Mouse (Mus musculus) stomach, embryonic 16.5 days (tissue): ENCODE data around the gene Tbc1d14. TPM values are rescaled to one million over a fixed set of nuclear protein-coding genes. Genes with fewer than 3 reads are reported as not detected.

Experiments used
- ATAC-seq: fragments of 200-750 bp; cut with Nextera tagmentation; 2 replicates; pipeline ENCODE4 v1.8.0; 2017; ENCODE audit warnings: moderate number of reproducible peaks, moderate TSS enrichment; ENCODE audit not compliant: insufficient read depth, low FRiP score
- H3K27ac ChIP-seq: fragments of 300-500 bp; sonication (generic); 2 replicates; pipeline ENCODE4 v1.5.1; 2014; ENCODE audit warnings: low read length
- H3K27me3 ChIP-seq: fragments of 300-500 bp; sonication (generic); 2 replicates; pipeline ENCODE4 v1.6.1; 2014; ENCODE audit warnings: low read length, control low read depth, mixed read lengths; ENCODE audit not compliant: control insufficient read depth, insufficient read depth
- H3K36me3 ChIP-seq: fragments of 300-500 bp; sonication (generic); 2 replicates; pipeline ENCODE4 v1.6.1; 2014; ENCODE audit warnings: low read length; ENCODE audit not compliant: control insufficient read depth, insufficient read depth
- H3K4me1 ChIP-seq: fragments of 300-500 bp; sonication (generic); 2 replicates; pipeline ENCODE4 v1.6.1; 2014; ENCODE audit warnings: low read length, control low read depth, mixed read lengths; ENCODE audit not compliant: control insufficient read depth, insufficient read depth
- H3K4me2 ChIP-seq: fragments of 300-500 bp; sonication (generic); 2 replicates; pipeline ENCODE4 v1.6.1; 2014; ENCODE audit warnings: low read depth, low read length, mixed read lengths
- H3K4me3 ChIP-seq: fragments of 300-500 bp; sonication (generic); replicated peaks from 2 replicates; pipeline ENCODE4 v1.5.1; 2014; ENCODE audit warnings: mild to moderate bottlenecking, low read length
- H3K9ac ChIP-seq: fragments of 300-500 bp; sonication (generic); 2 replicates; pipeline ENCODE4 v1.6.1; 2014; ENCODE audit warnings: low read length
- H3K9me3 ChIP-seq: fragments of 300-500 bp; sonication (generic); replicated peaks from 2 replicates; pipeline ENCODE4 v1.6.1; 2016; ENCODE audit warnings: low read length, control low read depth; ENCODE audit not compliant: control insufficient read depth
- WGBS: fragments of 180-500 bp; shearing (Covaris S2); extraction: QIAGEN DNeasy Blood & Tissue Kit; methylation state at CpG from one replicate; pipeline ENCODE4 v1.1.7; 2014; 5-methylcytosine and 5-hydroxymethylcytosine counted together
- polyA plus RNA-seq: library from polyadenylated mRNA; unstranded; fragments of >200 nt; fragmentation: Nextera tagmentation; extraction: Ambion mirVana; gene quantifications from 2 replicates; pipeline ENCODE4 v1.2.1, GENCODE M21; 2015

The Tbc1d14 gene
- polyA plus RNA-seq, 1 experiment from 2014 or later = 39.5 TPM

DNA sequence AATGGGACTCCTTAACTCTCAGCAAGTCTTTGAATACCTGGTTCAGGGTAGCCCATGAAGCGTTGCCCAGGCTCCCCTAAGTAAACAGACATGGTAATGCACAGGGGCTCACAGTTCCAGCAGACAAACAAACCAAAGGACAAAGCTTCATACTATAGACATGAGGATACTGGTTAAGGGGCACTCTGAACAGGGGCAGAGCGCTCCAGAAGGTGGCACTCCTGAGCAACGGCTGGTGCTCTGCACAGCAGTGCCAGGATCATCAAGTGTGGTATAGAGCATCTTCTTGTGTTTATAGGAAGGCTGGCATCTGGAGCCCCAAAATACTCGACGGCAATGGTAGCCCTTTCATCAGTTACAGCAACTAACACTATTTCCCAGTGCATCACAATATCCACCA lies 10.0 kb upstream of the Tbc1d14 start:
- H3K9ac ChIP-seq = no peak overlapping the region
- H3K27me3 ChIP-seq = no peaks in the 10 kb centered on the region
- H3K27ac ChIP-seq = no peak overlapping the region
- WGBS = 84% methylated on average over 5 of the region's 5 CpGs
- no peak for ATAC-seq
- H3K9me3 ChIP-seq = no peaks in the 10 kb centered on the region
- H3K36me3 ChIP-seq = 0 out of 2 replicates have a peak, but pooled peaks cover 9% of the 10 kb centered on the region
- no peak overlapping the region for H3K4me3 ChIP-seq
- no peak overlapping the region for H3K4me2 ChIP-seq
- H3K4me1 ChIP-seq = no peaks in the 10 kb centered on the region

GRCm38 (mm10) chr5:36602028-36602427 lies 9.0 kb upstream of the Tbc1d14 start:
- ATAC-seq = no peak
- no peaks in the 10 kb centered on the region for H3K4me1 ChIP-seq
- 88% methylated on average over 9 of the region's 9 CpGs for WGBS
- H3K36me3 ChIP-seq = 0 out of 2 replicates have a peak, but pooled peaks cover 9% of the 10 kb centered on the region
- no peak overlapping the region for H3K4me2 ChIP-seq
- no peaks in the 10 kb centered on the region for H3K9me3 ChIP-seq
- no peaks in the 10 kb centered on the region for H3K27me3 ChIP-seq
- no peak overlapping the region for H3K27ac ChIP-seq
- H3K9ac ChIP-seq = no peak overlapping the region
- no peak overlapping the region for H3K4me3 ChIP-seq

DNA sequence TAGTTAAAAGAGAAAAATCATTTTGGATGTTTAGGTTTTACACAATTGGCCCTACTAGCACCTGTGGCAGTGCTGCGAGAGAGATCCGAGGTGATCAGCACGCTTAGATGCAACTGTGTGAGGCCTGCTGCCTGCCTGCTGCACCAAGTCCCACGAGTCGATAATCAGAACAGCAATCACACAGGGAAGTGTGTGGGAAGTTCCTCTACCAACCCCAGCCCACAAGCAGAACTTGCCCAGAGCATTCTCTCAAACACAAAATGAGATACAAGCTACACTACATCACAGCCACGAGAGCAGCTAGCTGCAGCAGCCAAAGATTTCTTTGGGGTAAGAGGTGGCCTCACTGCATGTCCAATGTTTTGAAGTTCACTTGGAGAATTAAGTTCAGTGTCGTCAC lies 8.4 kb upstream of the Tbc1d14 start:
- no peaks in the 10 kb centered on the region for H3K4me1 ChIP-seq
- 83% methylated on average over 7 of the region's 7 CpGs for WGBS
- no peak overlapping the region for H3K4me3 ChIP-seq
- H3K4me2 ChIP-seq = no peak overlapping the region
- no peaks in the 10 kb centered on the region for H3K27me3 ChIP-seq
- H3K27ac ChIP-seq = no peak overlapping the region
- ATAC-seq = no peak
- H3K36me3 ChIP-seq = 0 out of 2 replicates have a peak, but pooled peaks cover 9% of the 10 kb centered on the region
- no peak overlapping the region for H3K9ac ChIP-seq
- no peaks in the 10 kb centered on the region for H3K9me3 ChIP-seq

DNA sequence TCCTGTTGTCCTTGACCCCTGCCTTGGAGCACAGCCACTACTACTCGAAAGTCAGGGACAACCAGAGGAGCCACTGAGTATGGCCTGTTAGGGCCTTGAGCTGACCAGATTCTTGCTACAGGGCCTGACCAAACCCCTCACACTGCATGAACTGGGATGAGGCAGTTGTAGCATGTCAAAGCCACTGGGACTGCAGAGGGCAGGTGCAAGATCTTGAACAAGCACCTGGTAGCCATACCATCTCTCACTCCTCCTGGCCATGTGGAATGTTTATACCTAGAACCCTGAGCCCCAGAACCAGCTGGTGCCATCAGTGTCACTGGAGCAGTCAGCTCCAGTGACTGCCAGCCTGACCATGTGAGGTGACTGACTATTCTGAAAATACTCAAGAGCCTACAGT lies 5.8 kb upstream of the Tbc1d14 start:
- 0 out of 2 replicates have a peak, but pooled peaks cover 7% of the 10 kb centered on the region for H3K36me3 ChIP-seq
- H3K9me3 ChIP-seq = no peaks in the 10 kb centered on the region

DNA sequence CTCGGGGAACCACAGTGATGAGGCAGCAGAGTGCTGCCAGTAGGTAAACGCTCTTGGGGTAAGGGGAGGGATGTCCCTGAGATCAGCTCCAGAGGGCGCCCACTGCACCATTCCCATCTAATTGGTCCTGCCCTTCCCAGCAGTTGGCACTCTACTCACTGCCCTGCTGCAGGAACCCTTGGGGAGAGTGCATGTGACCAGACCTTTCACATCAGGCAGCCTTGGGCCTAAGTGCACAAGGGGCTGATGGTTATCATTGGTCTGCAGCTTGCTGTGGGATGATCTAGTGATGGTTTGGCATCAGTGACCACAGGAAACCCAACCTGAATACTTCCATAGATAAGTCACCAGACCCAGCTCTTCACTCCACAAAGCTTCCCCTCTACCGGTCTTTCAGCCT lies 4.6 kb upstream of the Tbc1d14 start:
- Histone ChIP-seq H3K9ac (no peak overlapping the region), H3K4me3 (no peak overlapping the region), H3K9me3 (no peaks in the 10 kb centered on the region), H3K36me3 (0 out of 2 replicates have a peak, but pooled peaks cover 7% of the 10 kb centered on the region), H3K27ac (no peak overlapping the region), H3K4me1 (no peaks in the 10 kb centered on the region), H3K27me3 (no peaks in the 10 kb centered on the region), H3K4me2 (no peak overlapping the region)
- no peak for ATAC-seq
- WGBS = 40% methylated on average over 4 of the region's 4 CpGs

More for the DNA sequence above, 5.8 kb upstream of the Tbc1d14 start:
- no peak overlapping the region for H3K4me2 ChIP-seq
- H3K9ac ChIP-seq = no peak overlapping the region
- H3K27me3 ChIP-seq = no peaks in the 10 kb centered on the region
- ATAC-seq = no peak
- WGBS = 96% methylated on average over 1 of the region's 1 CpGs
- no peak overlapping the region for H3K27ac ChIP-seq
- no peak overlapping the region for H3K4me3 ChIP-seq
- H3K4me1 ChIP-seq = no peaks in the 10 kb centered on the region

DNA sequence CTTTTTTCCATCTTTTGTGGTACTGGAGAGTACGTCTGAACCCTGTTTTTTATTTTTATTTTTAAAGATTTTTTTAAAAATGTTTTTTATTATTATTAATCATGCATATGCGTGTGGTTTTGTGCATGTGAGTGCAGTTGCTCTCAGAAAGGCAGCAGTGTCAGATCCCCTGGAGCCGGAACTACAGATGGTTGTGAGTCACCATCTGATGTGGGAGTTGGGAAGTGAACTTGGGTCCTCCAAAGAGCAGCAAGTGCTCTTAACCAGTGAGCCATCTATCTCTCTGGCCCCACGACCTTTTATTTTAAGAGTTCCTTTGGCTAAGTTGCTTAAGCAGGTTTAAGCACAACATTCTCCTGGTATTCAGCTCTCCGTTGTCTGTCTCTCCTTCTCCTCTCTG lies 3.1 kb upstream of the Tbc1d14 start:
- Histone ChIP-seq H3K27ac (no peak overlapping the region), H3K9ac (no peak overlapping the region), H3K4me2 (no peak overlapping the region), H3K36me3 (no peaks in the 10 kb centered on the region), H3K4me3 (no peak overlapping the region), H3K9me3 (no peaks in the 10 kb centered on the region), H3K4me1 (no peaks in the 10 kb centered on the region), H3K27me3 (no peaks in the 10 kb centered on the region)
- WGBS = 67% methylated on average over 5 of the region's 5 CpGs
- no peak for ATAC-seq

DNA sequence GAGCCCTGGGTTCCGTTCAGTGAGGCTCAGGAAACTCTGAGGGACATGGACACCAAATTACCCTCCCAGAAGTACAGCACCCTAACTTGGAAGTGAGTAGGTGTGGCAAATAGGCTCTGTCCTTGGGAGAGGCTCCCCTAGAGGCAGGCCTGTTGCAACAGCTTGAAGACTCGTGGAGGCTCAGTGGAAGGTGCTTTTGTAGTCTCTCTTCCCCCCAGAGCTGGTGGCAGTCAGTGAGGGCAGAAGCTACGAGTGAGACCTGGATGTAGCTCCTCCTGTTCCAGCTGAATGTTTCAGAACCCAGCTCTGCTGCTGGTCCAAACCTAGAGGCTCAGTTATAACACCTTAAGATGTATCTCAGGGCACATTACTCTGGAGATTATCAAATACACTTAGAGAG lies 2.0 kb upstream of the Tbc1d14 start:
- no peak overlapping the region for H3K4me2 ChIP-seq
- ATAC-seq = no peak
- H3K27ac ChIP-seq = no peak overlapping the region
- no peaks in the 10 kb centered on the region for H3K27me3 ChIP-seq
- H3K4me1 ChIP-seq = no peaks in the 10 kb centered on the region
- H3K9me3 ChIP-seq = no peaks in the 10 kb centered on the region
- no peak overlapping the region for H3K9ac ChIP-seq
- H3K36me3 ChIP-seq = no peaks in the 10 kb centered on the region
- WGBS = 31% methylated on average over 3 of the region's 3 CpGs
- H3K4me3 ChIP-seq = no peak overlapping the region

- H3K9me3 ChIP-seq = no peaks in the 10 kb centered on the region
- no peaks in the 10 kb centered on the region for H3K36me3 ChIP-seq
- no peaks in the 10 kb centered on the region for H3K27me3 ChIP-seq
- 79% methylated on average over 3 of the region's 3 CpGs for WGBS
- H3K27ac ChIP-seq = no peak overlapping the region
- H3K4me1 ChIP-seq = no peaks in the 10 kb centered on the region
- H3K4me2 ChIP-seq = no peak overlapping the region
- no peak for ATAC-seq
- no peak overlapping the region for H3K9ac ChIP-seq
- no peak overlapping the region for H3K4me3 ChIP-seq
These were observed 1.3 kb upstream of the Tbc1d14 start for GRCm38 (mm10) chr5:36594344-36594743.

- H3K4me3 ChIP-seq = no peak overlapping the region
- no peaks in the 10 kb centered on the region for H3K4me1 ChIP-seq
- no peaks in the 10 kb centered on the region for H3K9me3 ChIP-seq
- H3K27ac ChIP-seq = no peak overlapping the region
- H3K4me2 ChIP-seq = no peak overlapping the region
- no peaks in the 10 kb centered on the region for H3K27me3 ChIP-seq
- peak; percentile 36; the same call in 1 of the 2 replicates for ATAC-seq
- WGBS = 59% methylated on average over 5 of the region's 5 CpGs
- H3K36me3 ChIP-seq = no peaks in the 10 kb centered on the region
- H3K9ac ChIP-seq = no peak overlapping the region
These were observed 2.6 kb downstream of the Tbc1d14 start for GRCm38 (mm10) chr5:36590499-36590920.

DNA sequence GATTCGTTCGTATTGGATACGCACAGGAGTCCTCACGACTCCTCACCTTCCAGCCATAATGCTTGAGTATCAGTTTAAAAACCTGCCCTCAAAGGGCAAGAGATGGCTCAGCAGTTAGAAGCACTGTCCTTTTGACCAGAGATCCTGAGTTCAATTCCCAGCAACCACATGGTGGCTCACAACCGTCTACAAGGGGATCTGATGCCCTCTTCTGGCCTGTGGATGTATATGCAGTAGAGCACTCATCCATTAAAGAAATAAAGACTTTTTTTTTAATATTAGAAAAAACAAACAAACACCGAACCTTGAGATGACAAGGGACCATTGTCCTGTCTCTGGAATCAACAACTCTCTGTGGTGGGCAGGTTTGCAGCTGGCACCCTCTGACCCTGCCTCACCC lies 8.8 kb downstream of the Tbc1d14 start:
- 0 out of 2 replicates have a peak, but pooled peaks cover 7% of the 10 kb centered on the region for H3K4me1 ChIP-seq
- no peaks in the 10 kb centered on the region for H3K27me3 ChIP-seq
- no peak overlapping the region for H3K9ac ChIP-seq
- no peaks in the 10 kb centered on the region for H3K9me3 ChIP-seq
- 66% methylated on average over 6 of the region's 6 CpGs for WGBS
- no peak overlapping the region for H3K4me3 ChIP-seq
- no peak overlapping the region for H3K4me2 ChIP-seq
- no peaks in the 10 kb centered on the region for H3K36me3 ChIP-seq
- ATAC-seq = no peak
- no peak overlapping the region for H3K27ac ChIP-seq
